Mouse (Mus musculus) liver, adult 2 months (tissue): ENCODE measurements around the gene Ptprg.

Experiments used
- CTCF ChIP-seq: fragments of 200-500 bp; IDR thresholded peaks from 2 replicates; pipeline ENCODE4 v1.5.1; 2011; ENCODE audit warnings: low read depth, low read length, control low read depth
- POLR2A ChIP-seq: fragments of 200-500 bp; IDR thresholded peaks from 2 replicates; pipeline ENCODE4 v1.6.1; 2011; ENCODE audit warnings: low read length, control low read depth; ENCODE audit not compliant: insufficient read depth; ENCODE audit errors: extremely low read depth

DNA sequence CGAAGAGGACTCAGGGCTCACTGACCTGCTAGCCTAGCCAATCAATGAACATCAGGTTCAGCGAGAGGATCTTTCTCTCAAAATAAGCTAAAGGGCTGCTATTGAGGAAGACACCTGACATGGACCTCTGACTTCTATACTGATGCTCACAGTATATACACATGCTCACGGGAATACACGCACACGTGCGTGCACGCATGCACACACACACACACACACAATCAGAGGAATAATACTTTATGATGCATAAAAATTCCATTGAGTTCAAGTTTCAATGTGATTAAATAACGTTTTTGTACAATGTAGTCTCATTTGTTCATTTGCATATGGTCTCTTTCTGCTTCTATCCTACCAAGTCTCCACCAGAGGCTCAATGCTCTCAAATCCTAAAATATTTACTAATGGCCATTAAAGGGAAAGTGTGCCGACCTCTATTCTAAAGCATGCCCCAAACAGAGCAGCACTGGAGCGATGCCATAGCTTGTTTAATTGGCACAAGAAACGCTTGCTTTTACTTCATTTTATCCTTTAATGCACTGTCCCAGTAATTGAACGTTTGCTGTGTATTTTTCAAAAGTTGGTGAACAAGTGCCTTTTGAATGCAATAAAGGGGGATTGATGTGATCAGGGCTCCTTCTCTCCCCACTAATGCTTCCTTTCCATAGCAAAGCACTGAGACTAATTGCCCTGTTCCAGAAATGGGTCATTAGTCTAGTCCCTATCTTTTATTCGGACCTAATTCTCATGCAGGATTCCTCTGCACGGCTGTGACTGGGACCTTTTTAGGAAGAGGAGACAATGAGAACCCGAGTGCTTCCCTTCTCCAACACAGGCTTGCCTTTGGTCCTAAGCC lies 407.2 kb downstream of the Ptprg start:
- no peak for TF ChIP-seq CTCF
- TF ChIP-seq POLR2A, result no peak
